Comparison of ENCODE assay signal across 10 mouse cellular contexts in genomic region chr14:11578492-11578967, GRCm38 (mm10). TPM values are rescaled to one million over a fixed set of nuclear protein-coding genes. Genes with fewer than 3 reads are reported as not detected.
DNase-seq lines count a peak whose midpoint lies in the region; ATAC-seq lines count a peak whose summit lies in the region.
"Had no signal": no experiment of that assay in that cellular context is flagged by ENCODE, and none has a peak within 500 bp of the region (broad histone marks: within the 10 kb centered on the region; RNA-seq: fewer than 3 reads in every experiment).

No protein-coding gene starts in this region.

- ATAC-seq in intestine, embryonic 15.5 days, result peak; percentile 81
- ATAC-seq in cerebellum, adult (ENCODE audit: insufficient number of reproducible peaks, low FRiP score, low TSS enrichment), result no peak

- 56% methylated on average over 6 of the region's 6 CpGs for WGBS in heart, embryonic 10.5 days
- WGBS in intestine, embryonic 15.5 days, result 28% methylated on average over 6 of the region's 6 CpGs

- H3K4me3 ChIP-seq in heart, embryonic 10.5 days, result no peak overlapping the region
- H3K4me3 ChIP-seq in intestine, embryonic 15.5 days (replicated peaks), result no peak overlapping the region
- H3K4me3 ChIP-seq: limb, embryonic 12.5 days had no signal

- H3K9ac ChIP-seq in intestine, embryonic 15.5 days, result no peak overlapping the region
- H3K9ac ChIP-seq: limb, embryonic 12.5 days had no signal

- H3K4me2 ChIP-seq in intestine, embryonic 15.5 days (replicated peaks), result no peak overlapping the region
- H3K4me2 ChIP-seq: limb, embryonic 12.5 days had no signal

- no peaks in the 10 kb centered on the region for H3K9me3 ChIP-seq in heart, embryonic 10.5 days
- H3K9me3 ChIP-seq in intestine, embryonic 15.5 days, result no peaks in the 10 kb centered on the region

- no peaks in the 10 kb centered on the region for H3K27me3 ChIP-seq in heart, embryonic 10.5 days (ENCODE audit: insufficient read depth, poor library complexity, severe bottlenecking)
- no peaks in the 10 kb centered on the region for H3K27me3 ChIP-seq in intestine, embryonic 15.5 days (replicated peaks)
- H3K27me3 ChIP-seq: limb, embryonic 12.5 days had no signal

- H3K27ac ChIP-seq in heart, embryonic 10.5 days, result no peak overlapping the region
- H3K27ac ChIP-seq in intestine, embryonic 15.5 days, result no peak overlapping the region
- H3K27ac ChIP-seq: limb, embryonic 12.5 days had no signal

- DNase-seq in heart, adult 18-20 months, result peak; percentile 74 to 77
- no peak for DNase-seq in heart, embryonic 10.5 days (ENCODE audit: low spot score)
- DNase-seq in urinary bladder, postnatal 25 days (ENCODE audit: low spot score), result peak; percentile 7
- DNase-seq in urinary bladder, postnatal 4 days (ENCODE audit: low spot score in 2 of 2), result no peak
- DNase-seq in neural tube, embryonic 10.5 days (ENCODE audit: extremely low spot score, low spot score), result no peak
- DNase-seq in layer of hippocampus, adult 11-12 months (ENCODE audit: low spot score), result no peak
- DNase-seq: spleen, adult 18-20 months had no signal

- 0 out of 2 replicates have a peak, but pooled peaks cover 2% of the 10 kb centered on the region for H3K36me3 ChIP-seq in heart, embryonic 10.5 days
- no peaks in the 10 kb centered on the region for H3K36me3 ChIP-seq in intestine, embryonic 15.5 days
- H3K36me3 ChIP-seq: limb, embryonic 12.5 days had no signal

- H3K4me1 ChIP-seq in heart, embryonic 10.5 days, result peaks cover 20% of the 10 kb centered on the region
- peaks cover 3% of the 10 kb centered on the region; the same call in 1 of the 2 replicates for H3K4me1 ChIP-seq in intestine, embryonic 15.5 days (replicated peaks)

RNA-seq across cellular contexts. Expression of gene Ptprg, which starts 25.2 kb away (rescaled TPM):
- 10 to 100 TPM; 46.4 to 51.8 TPM for total RNA-seq in heart, adult 18-20 months (2021)
- 22.2 and 22.8 TPM in 2 replicates for polyA plus RNA-seq in heart, embryonic 10.5 days (2016; fragmentation: Nextera tagmentation; extraction: Ambion mirVana)
- 18.0 and 18.7 TPM in 2 replicates for polyA plus RNA-seq in intestine, embryonic 15.5 days (2015; fragmentation: Nextera tagmentation; extraction: Ambion mirVana)

Comparison
In these comparisons a context has a peak if more than half of its experiments do, and no peak if none do; other contexts are left out.
1. DNase-seq: peak in heart, adult 18-20 months (2 of 2) and urinary bladder, postnatal 25 days (single experiment); none in heart, embryonic 10.5 days (single experiment), urinary bladder, postnatal 4 days (0 of 2), neural tube, embryonic 10.5 days (single experiment) and layer of hippocampus, adult 11-12 months (single experiment).